Mouse (Mus musculus) right cerebral cortex, postnatal 36 days (tissue): ENCODE data around the gene Nsun2.
A peak's percentile ranks its signal among the peaks of the same experiment; 100 is the strongest.

Experiments used
- DNase-seq, 2 experiments: peaks; one replicate each; pipeline ENCODE4 v3.0.0; 2022; ENCODE audit warnings: low spot score in 2 of 2, mixed read lengths in 1 of 2

Gene Nsun2

DNA sequence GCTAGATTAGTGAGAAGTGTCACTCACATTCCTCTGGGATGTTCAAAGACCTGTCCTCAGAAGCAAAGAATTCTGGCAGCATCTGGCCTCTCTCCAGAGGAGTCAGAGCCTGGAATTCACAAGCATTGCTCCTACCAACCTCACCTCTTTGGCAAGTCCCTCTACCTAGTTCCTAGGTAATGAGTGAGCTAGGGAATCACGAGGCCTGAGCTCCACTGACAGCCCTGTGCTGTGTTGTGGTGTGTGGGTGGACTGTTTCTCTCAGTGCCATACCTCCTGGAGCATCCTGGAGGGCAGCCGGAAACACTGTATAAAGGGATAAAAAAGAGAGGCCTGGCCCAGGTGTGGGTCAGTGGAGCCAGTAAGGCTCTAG is 9.4 kb upstream of the Nsun2 start:
- DNase-seq: no peak

DNA sequence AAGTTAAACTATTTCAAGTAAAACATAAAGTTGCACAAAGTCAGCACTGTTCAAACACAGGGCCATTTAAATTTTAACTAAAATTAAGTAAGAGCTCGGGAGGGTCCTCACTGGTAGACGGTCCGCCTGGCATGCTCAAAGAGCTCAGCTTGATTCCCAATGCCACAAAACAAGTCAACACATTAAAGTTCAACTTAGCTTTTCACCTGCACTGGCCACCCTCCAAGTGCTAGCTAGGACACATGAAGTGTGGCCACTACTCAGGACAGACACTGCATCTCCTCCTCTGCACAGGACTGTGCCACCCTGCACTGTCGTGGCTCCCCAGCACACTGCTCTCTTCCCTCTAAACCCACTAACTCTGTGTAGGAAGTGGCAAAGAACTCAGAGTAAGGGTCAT is 7.7 kb upstream of the Nsun2 start:
- no peak for DNase-seq

DNA sequence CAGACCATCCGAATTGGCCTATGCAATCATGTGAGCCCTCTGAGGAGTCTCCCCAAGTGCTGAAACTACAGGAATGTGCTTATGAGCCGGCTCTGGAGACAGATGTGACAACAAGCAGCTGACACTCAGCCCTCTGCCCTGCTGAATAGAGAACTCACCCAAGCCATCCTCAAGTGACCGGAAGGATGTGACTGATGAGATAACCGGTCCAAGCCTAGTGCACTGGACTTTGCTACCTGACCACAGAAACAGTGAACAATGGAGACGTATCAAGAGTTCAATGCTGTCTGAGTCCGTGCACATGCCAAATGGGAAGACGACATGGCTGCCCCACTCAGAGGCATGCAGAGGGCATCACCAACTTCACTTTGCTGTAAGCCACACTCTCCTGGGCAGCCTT is 5.0 kb upstream of the Nsun2 start:
- no peak for DNase-seq

DNA sequence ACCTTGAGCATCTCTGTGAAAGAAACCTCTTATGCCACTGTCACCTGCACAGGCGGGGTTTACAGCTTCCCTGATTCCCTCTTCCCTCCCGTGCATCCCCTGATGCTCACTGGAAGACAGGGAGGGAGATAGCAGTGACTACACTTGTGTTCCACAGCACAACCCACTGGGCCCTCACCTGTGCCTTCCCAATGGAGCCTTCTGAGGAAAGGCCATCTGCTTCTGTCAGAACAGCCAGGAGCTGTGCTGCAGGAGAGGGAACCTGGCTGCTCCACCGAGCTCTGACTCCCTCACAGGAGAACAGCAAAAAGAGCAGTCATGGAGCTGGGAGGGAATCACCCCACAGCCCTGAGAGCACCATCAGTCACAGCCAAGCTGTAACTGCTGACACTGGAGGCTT is 3.4 kb upstream of the Nsun2 start:
- no peak for DNase-seq

DNA sequence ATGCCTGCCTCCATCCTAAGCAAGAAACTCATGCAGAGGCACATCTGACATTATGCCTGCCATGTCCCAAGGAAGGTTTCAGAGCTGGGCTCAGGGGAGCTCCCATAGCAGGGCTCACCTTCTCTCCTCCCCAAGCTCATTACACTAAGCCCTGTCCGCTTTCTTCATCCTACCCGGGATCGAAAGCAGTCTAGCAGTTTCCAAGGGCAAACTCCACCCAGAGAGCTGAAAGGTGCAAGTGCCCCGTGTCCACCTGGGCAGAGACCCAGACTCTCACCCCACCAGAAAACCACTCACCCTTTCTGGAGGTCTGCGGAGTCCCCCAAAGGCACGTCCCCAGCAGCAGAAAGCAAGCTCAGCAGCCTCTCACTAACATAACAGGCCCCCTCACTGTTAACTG is 2.6 kb upstream of the Nsun2 start:
- no peak for DNase-seq

DNA sequence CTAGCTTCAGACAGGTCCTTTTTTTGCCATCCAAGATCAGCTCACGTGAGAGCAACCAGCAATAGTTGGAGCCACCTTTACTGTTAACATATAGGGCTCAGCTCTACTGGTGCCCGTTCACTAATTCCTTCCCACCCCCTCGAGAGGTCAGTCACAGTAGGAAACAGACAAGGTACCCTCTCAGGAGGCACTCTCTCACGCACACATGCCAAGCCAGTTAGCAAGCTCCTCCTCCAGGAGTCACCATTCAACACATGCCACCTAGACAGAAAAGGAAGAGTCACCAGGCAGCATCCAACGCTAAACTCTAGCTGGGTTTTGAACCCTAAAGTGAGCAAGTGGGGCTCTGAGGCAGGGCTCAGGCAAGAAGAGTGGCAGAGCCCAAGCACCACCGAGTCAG is 2.1 kb upstream of the Nsun2 start:
- no peak for DNase-seq

DNA sequence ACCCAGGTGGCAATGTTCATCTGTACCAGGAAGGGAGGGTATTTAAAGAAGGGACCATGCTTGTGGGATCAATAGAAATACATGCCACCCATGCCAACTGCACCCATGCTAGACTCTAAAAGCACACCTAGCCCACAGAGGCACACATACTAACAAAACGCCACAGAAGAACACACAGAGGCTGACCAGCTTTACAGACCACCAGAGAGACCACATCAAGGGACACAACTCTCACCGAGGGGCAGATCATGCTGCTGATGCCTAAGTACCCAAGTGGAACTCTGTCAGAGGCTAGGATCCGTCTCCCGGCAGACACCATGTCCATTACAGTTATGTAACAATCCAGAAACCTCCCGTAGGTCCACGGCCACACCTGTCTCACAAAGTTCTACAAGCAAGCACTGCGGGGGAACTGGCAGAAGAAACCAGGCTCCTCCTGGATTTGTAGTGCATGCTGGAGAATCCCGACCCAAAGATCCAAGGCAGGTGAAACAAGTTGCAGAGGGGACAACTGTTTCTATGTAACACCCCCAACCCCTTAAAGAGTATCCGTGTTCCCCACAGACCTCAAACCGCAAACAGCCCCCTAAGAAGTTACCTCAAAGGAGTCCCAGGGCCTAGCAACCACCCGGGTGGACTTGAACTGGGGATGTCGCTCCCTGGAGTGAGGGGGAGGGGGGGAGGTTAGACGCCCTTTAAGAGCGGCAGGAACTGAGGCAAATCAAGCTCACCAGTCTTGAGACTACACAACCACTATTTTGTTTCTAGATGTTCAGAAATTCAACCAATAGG is 1.2 kb upstream of the Nsun2 start:
- DNase-seq: no peak

DNA sequence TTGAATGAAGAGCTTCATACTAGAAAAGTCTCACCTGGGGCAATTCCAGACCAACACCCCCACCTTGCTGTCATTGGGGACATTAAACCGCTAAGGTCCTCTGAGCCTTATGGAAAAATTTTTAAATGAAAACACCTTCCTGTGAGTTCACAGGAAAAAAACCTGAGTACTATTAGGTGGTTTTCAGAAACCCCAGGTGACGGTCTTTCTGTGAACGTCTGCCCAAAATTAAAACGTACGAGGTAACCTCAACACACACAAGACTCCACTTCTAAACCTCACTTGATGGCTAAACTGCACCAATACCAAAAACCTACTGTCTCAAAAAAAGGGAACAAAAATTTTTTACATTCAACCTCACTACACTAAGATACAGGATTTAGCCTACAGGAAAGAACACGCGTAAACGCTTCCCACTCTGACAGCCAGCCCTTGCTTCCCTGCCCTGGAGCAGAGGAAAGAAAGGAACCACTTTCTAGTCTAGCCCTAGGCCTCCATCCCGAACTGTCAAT is 597 bp upstream of the Nsun2 start:
- no peak for DNase-seq

DNA sequence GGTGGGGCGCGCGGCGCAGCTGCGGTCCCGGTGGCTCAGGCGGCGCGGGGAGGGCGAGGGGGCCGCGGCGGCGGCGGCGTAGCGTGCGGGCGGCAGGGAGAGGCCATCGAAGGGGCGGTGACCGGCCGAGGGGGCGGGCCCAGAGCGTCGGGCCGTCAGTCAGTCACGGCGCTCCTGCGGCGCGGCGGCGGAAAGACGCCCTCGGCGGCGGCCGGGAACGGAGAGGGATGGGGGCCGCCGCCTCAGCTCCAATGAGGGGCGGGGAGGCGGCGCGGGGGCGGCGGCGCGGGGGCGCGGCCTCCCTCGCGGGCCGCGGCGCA is 748 bp downstream of the Nsun2 start, which contains the start of gene Tent4a:
TSS of gene Tent4a (minus strand) at position 284 of the 320 bp plus-strand sequence.
- DNase-seq: no peak

DNA sequence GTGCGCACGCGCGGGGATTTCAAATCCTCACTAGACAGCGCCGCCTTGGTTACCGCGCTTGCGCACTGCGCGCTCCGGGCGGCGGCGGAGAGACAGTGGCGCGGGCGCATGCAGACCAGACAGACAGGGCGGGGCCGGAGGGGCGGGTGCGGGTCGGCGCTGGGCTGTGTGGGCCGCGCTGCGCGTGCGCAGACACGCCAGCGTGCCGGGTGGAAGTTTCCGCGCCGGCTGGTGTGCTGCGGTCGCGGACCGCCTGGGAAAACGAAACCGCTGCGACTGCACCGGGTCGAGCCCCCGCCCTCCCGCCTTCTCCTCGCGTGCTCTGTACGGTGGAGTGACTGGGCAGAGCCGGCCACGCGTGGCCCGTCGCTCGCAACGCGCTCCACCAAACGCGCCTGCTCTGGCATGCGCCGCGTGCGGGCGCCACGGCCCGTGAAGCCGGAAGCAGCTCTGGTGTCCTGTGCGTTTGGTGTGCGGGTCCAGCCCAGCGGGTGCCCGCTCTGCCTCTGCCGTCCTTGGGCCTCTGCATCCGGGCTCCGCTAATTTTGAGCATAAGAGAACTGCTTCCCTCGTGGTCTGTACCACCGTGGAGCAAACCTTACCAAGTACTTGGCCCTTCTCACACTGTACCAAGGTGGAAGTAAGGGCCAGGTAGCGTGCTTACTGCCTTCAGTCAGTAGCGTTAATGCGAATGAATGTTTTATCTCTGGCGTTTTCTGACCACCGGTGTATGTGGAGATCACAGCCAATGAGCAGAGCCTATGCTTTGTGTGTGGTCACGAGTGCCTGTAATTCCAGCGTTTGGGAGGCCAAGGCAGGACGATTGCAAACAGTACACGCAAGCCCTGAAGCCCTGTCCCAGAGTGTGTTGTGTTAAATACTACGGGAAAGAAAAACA is 1.4 kb downstream of the Nsun2 start:
- peak; percentile 97 to 98 for DNase-seq

DNA sequence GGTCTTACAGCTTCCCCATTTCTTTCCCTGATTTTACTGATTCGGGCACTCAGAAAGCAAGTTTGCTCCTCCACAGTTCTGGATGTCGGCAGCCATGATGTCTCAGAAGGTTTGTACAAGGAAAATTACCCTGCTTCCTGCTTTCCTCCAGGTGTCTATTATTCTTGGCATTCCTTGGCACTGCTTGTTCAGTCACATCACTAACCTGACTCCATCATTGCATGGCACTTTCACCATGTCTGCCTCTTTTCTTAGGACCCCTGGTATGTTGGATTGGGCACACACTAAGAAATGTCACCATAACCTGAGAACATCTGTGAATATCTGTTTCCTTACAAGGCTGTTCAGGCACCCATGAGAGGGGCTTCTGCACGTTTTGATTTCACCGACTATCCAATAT is 2.5 kb downstream of the Nsun2 start:
- DNase-seq: no peak

DNA sequence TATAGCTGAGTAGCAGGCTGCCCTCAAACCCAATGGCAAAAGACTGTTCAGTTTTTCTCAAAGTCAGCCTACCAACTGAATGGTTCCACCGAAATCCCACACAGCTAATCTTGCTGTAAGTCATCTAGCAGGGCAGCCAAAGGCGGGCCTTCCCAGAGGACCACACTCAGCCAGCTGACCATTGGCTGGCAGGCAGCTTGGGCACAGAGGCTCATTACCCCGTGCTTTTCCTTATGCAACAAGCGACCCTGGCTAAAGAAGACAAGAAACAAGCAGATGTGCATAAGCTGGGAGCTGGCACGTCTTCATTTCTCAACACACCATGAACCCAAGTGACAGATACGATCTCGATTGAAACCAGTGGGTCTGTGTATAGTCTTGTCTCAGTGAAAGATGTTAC is 3.8 kb downstream of the Nsun2 start:
- no peak for DNase-seq

DNA sequence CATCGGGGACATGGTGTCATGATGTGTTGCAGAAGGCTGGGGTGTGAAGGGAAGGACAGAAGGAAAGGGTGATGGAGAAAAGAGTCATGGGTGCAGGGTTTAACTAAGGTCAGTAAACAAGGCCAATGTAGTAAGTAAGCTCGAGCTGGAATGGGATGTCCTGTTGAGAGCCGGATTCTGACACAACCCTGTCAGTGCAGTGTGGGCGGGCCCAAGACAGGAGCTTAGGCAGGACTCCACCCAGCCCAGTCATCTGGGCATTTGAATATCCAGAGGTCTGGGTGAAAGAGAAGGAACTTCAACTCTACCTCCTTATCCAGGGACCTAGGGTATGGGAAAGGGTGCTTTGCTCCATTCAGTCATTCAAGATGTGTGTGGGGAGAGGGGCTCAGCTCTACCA is 4.8 kb downstream of the Nsun2 start:
- DNase-seq: no peak

DNA sequence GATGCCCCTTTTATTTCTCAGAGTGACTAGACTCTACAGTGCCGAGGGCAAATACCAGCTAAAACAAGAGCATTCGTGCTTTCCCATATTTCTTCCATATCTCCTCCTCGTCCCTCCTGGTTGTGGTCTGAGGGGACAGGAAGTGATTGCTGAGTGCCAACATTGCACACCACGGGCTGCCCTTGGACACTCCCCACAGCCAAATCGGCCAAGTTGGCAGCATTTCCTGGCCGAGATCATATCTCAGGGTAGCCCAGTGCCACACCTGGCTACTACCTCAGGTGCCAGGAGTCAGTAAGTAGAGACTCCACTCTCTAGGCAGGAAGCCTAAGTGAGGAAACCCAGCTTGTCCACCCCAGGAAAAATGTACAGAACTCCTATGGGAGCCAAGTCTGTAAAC is 7.7 kb downstream of the Nsun2 start:
- DNase-seq: no peak

DNA sequence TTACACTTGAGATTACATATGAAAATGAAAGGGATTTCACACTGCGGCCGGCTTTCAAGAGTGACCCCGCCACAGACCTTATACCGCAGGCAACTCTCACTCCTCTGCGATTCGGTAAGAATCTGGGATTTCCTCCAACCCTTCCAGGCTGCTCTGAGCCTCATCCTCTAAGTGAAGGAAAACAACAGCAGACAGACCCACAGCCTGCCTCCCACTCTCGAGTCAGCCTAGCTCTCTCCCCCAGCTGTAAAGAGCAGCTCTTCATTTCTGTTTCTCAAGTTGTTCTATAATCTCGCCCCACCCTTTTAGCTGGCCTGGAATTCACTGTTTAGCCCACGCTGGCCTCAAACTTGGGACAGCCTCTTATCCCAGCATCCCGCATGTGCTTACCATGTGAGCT is 8.2 kb downstream of the Nsun2 start:
- DNase-seq: peak; percentile 68 to 77

DNA sequence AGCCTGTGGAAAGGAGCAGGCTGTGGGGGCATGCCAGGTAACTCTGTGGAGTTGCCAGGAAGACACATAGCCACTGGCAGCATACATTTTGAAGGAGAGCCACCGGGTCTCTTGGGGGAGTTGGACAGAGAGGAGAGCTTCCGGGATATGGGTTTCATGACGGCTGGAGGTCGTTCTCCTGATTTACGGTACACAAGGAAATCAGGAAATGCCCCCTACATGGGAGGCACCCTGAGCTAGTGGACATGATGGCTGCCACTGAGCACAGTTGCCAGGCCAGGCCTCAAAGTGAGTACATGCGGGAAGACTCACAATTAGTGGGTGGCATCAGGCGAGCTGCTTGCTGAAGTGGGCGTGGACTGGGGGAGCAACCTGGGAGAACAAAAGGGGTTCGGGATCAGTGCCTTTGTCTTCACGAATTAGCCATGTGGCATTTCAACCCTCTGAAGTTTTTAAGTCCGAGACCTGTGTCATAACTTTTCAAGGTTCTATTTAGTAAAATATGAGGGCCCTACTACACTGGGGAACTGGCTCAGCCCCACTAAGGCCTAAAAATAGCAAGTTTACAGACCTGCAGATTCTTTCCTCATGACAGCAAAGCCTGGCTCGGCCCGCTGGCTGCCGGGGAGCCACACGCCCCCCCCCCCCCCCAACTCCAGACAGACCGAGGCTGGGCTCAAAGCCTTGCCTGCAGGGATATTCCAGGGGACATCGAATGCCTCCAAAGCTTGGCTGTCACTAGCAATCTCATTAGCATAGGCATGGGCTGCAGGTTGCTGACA is 9.2 kb downstream of the Nsun2 start:
- DNase-seq: no peak

DNA sequence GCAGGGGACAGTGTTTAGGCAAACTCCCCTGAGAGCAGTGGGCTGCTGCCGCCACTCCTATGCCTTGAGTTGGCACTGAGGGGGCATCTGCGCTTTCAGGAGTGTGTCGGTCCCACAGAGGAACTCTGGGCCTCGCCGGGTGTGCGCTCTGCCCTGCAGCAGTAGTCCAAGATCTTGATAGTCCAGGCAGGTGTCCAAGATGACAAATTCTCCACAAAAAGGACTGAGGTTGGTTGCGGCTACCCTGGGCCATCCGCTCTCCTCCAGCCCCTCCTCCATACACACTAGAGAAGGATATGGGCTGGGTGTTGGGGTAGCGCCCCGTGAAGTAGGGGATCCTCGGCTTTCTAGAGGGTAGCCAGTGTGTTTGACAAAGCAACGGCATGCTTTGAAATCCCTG is 10.0 kb downstream of the Nsun2 start:
- no peak for DNase-seq

DNA sequence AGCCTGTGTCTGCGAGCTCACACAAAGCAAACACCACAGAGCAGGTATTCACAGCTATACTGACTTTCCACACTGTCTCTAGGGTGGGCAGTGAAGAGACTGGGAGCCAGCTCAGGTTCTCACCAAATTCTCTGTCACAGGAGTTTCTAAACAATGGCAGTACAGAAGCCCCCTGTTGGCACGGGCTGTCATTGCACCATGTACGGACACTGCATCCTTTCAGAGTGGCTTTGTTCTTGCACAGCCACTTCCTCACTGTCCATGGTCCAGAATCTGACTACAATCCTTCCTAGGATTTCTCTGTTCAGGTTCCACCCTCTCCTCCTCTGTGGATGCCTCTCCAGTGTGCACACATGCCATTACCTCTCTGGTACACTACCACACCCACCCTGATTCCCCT is 11.5 kb downstream of the Nsun2 start:
- no peak for DNase-seq

DNA sequence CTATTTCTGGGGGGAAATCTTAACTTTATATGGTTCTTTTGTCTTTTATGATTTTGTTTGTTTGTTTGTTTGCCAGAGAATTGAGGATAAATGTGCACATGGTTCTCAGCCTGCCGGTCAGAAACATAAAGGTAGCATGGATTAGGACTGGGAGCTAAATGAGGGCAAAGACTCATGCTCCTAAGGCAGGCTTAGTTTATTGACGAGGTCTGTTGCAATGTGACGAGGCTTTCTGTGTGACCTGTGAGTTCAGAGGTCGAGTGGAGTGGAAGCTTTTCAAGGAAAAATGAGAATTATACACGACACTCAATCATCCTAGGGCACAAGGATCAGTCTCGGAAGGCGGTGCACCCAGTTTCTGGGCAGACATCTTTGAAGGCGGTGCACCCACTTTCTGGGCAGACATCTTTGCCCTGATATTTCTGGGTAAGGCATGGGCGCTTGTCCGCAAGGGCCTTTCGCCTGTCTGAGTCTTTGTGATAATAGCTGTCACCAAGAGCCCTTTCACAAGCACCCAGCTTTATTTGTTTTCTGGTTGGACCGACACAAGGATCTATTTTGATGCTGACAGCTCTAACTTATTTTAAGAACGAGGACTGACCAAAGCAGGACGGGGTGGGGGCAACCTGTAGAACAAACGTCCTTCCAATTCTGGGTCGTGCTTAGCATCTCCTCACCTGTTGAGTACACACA is 14.1 kb downstream of the Nsun2 start:
- no peak for DNase-seq

DNA sequence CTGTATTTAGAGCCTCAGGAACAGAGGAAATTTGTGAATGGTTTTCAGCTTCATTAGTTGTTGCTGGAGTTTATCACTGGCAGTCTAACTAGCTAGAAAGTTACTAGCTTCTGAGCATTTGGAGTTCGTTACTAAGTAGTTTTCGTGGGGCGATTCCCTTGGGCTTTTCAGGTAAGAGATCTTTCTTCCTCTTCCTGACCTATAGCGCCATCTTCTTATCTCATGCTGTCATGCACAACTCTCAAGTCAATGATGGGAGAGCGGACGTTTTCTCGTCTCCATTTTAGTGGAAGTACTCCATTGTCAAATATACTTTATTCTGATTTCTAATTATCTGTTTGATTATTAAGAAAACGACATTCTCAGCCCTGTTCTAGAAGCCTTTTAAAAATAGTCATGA is 16.4 kb downstream of the Nsun2 start:
- DNase-seq: no peak

DNA sequence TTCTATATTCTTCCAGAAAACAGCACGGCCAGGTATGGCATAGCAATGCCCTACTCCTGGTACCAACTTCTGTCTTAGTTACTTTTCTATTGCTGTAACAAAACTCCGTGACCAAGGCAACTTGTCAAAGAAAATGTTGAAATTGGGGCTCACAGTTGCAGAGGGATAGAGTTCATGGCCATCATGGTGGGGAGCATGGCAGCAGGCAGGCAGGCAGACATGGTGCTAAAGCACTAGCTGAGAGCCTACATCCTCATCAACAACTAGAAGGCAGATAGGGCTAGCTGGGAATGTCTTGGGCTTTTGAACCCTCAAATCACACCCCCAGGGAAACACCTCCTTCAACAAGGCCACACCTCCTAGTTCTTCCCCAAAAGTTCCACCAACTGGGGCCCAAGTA is 17.3 kb downstream of the Nsun2 start:
- no peak for DNase-seq

DNA sequence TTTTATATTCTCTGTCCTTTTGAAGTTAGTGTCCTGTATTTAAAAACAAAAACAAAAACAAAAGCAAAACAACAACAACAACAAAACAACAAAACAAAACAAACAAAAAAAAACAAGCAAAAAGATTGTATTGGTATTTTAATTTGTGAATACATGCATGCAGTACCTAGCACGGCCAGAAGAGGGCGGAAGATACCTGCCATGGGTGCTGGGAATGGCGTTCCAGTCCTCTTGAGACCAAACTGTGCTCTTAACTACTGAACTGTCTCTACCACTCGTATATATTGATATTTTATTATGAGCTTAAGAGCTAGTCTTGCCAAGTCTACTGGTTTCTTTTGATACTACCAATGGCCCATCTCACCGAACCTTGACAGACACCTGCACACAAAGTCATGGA is 19.5 kb downstream of the Nsun2 start:
- DNase-seq: no peak
